ENCODE assay signal across 21 mouse cellular contexts in genomic region chr13:56259926-56260250, GRCm38 (mm10). TPM values are rescaled to one million over a fixed set of nuclear protein-coding genes. Genes with fewer than 3 reads are reported as not detected.
DNase-seq lines count a peak whose midpoint lies in the region; ATAC-seq and TF ChIP-seq lines count a peak whose summit lies in the region.
"Had no signal": no experiment of that assay in that cellular context is flagged by ENCODE, and none has a peak within 500 bp of the region (broad histone marks: within the 10 kb centered on the region; RNA-seq: fewer than 3 reads in every experiment).

No protein-coding gene starts in this region.

- no peak for ATAC-seq in forebrain, embryonic 16.5 days
- no peak for ATAC-seq in neural tube, embryonic 12.5 days (ENCODE audit: low FRiP score, low read depth)
- ATAC-seq in neural tube, embryonic 15.5 days (ENCODE audit: low FRiP score): no peak
- ATAC-seq in hindbrain, embryonic 12.5 days (ENCODE audit: low FRiP score): no peak
- ATAC-seq in lung, postnatal 0 days: no peak
- ATAC-seq: Patski had no signal

- DNase-seq in forebrain, embryonic 10.5 days (ENCODE audit: extremely low spot score, low spot score): peak; percentile 42
- no peak for DNase-seq in frontal cortex, adult 2 months (ENCODE audit: extremely low spot score in 1 of 2, low spot score in 1 of 2)
- DNase-seq in lung, postnatal 0 days (ENCODE audit: low spot score): no peak
- no peak for DNase-seq in ovary, postnatal 36 days (ENCODE audit: low spot score)
- DNase-seq: adrenal gland, postnatal 36 days; cerebellum, adult 2 months; kidney, adult 9 months; lung, postnatal 4 days; right cerebral cortex, adult 18-20 months; spleen, adult 18-20 months had no signal

- no peak overlapping the region for H3K9ac ChIP-seq in forebrain, embryonic 16.5 days (replicated peaks; ENCODE audit: low read depth, low read length)
- no peak overlapping the region for H3K9ac ChIP-seq in neural tube, embryonic 12.5 days
- no peak overlapping the region for H3K9ac ChIP-seq in neural tube, embryonic 15.5 days (replicated peaks)
- no peak overlapping the region for H3K9ac ChIP-seq in hindbrain, embryonic 12.5 days
- H3K9ac ChIP-seq in lung, postnatal 0 days (replicated peaks; ENCODE audit: low read depth): no peak overlapping the region
- H3K9ac ChIP-seq: limb, embryonic 15.5 days; stomach, embryonic 15.5 days had no signal

- TF ChIP-seq CTCF in lung, postnatal 0 days (IDR thresholded peaks at IDR 0.05): no peak

- H3K4me1 ChIP-seq in forebrain, embryonic 10.5 days: peaks cover 69% of the 10 kb centered on the region
- H3K4me1 ChIP-seq in forebrain, embryonic 16.5 days (replicated peaks; ENCODE audit: control insufficient read depth, insufficient read depth, low read length): peaks cover 20% of the 10 kb centered on the region
- H3K4me1 ChIP-seq in neural tube, embryonic 12.5 days: peaks cover 32% of the 10 kb centered on the region
- H3K4me1 ChIP-seq in neural tube, embryonic 15.5 days: peaks cover 23% of the 10 kb centered on the region
- peaks cover 43% of the 10 kb centered on the region for H3K4me1 ChIP-seq in hindbrain, embryonic 12.5 days
- H3K4me1 ChIP-seq in lung, postnatal 0 days (ENCODE audit: insufficient read depth, low read depth, low read length): no peaks in the 10 kb centered on the region

- peaks cover 100% of the 10 kb centered on the region for H3K27me3 ChIP-seq in forebrain, embryonic 10.5 days (ENCODE audit: poor library complexity, severe bottlenecking)
- peaks cover 66% of the 10 kb centered on the region for H3K27me3 ChIP-seq in forebrain, embryonic 16.5 days (replicated peaks; ENCODE audit: control insufficient read depth, insufficient read depth, low read length)
- H3K27me3 ChIP-seq in neural tube, embryonic 12.5 days (replicated peaks): peaks cover 90% of the 10 kb centered on the region
- H3K27me3 ChIP-seq in neural tube, embryonic 15.5 days (replicated peaks): peaks cover 97% of the 10 kb centered on the region
- peaks cover 95% of the 10 kb centered on the region for H3K27me3 ChIP-seq in hindbrain, embryonic 12.5 days
- H3K27me3 ChIP-seq in lung, postnatal 0 days (replicated peaks; ENCODE audit: insufficient read depth, low read length): peaks cover 62% of the 10 kb centered on the region

- peak overlapping the region; percentile 32 for H3K4me3 ChIP-seq in forebrain, embryonic 10.5 days
- no peak overlapping the region for H3K4me3 ChIP-seq in forebrain, embryonic 16.5 days (replicated peaks; ENCODE audit: low read length)
- H3K4me3 ChIP-seq in neural tube, embryonic 12.5 days: no peak overlapping the region
- H3K4me3 ChIP-seq in neural tube, embryonic 15.5 days (replicated peaks): no peak overlapping the region
- H3K4me3 ChIP-seq in hindbrain, embryonic 12.5 days: no peak overlapping the region
- no peak overlapping the region for H3K4me3 ChIP-seq in lung, postnatal 0 days (ENCODE audit: low read depth, low read length)
- H3K4me3 ChIP-seq: stomach, embryonic 15.5 days had no signal

- H3K27ac ChIP-seq in forebrain, embryonic 10.5 days: peak overlapping the region; percentile 84
- no peak overlapping the region for H3K27ac ChIP-seq in forebrain, embryonic 16.5 days (ENCODE audit: low read length)
- H3K27ac ChIP-seq in neural tube, embryonic 12.5 days: no peak overlapping the region
- H3K27ac ChIP-seq in neural tube, embryonic 15.5 days (replicated peaks): no peak overlapping the region
- peak overlapping the region; percentile 55 for H3K27ac ChIP-seq in hindbrain, embryonic 12.5 days
- no peak overlapping the region for H3K27ac ChIP-seq in lung, postnatal 0 days (ENCODE audit: low read length)
- H3K27ac ChIP-seq: heart, embryonic 10.5 days; limb, embryonic 15.5 days; stomach, embryonic 15.5 days had no signal

- WGBS in forebrain, embryonic 10.5 days: 2% methylated on average over 5 of the region's 5 CpGs
- 3% methylated on average over 5 of the region's 5 CpGs for WGBS in forebrain, embryonic 16.5 days
- WGBS in neural tube, embryonic 12.5 days: 1% methylated on average over 5 of the region's 5 CpGs
- 4% methylated on average over 5 of the region's 5 CpGs for WGBS in neural tube, embryonic 15.5 days
- 0% methylated on average over 5 of the region's 5 CpGs for WGBS in hindbrain, embryonic 12.5 days
- 7% methylated on average over 5 of the region's 5 CpGs for WGBS in lung, postnatal 0 days

- no peak overlapping the region for H3K4me2 ChIP-seq in forebrain, embryonic 16.5 days (ENCODE audit: low read length)
- H3K4me2 ChIP-seq in neural tube, embryonic 12.5 days (replicated peaks): peak overlapping the region; percentile 34; the same call in 1 of the 2 replicates
- no peak overlapping the region for H3K4me2 ChIP-seq in neural tube, embryonic 15.5 days
- H3K4me2 ChIP-seq in hindbrain, embryonic 12.5 days (replicated peaks): 0 out of 2 replicates have a peak overlapping the region, but pooled peaks have one; percentile 1
- H3K4me2 ChIP-seq in lung, postnatal 0 days (replicated peaks; ENCODE audit: low read depth, low read length): no peak overlapping the region

- TF ChIP-seq EP300 in lung, postnatal 0 days (IDR thresholded peaks at IDR 0.05): no peak

- no peaks in the 10 kb centered on the region for H3K9me3 ChIP-seq in forebrain, embryonic 10.5 days
- H3K9me3 ChIP-seq in forebrain, embryonic 16.5 days (ENCODE audit: control insufficient read depth, low read length): no peaks in the 10 kb centered on the region
- H3K9me3 ChIP-seq in neural tube, embryonic 12.5 days: no peaks in the 10 kb centered on the region
- no peaks in the 10 kb centered on the region for H3K9me3 ChIP-seq in neural tube, embryonic 15.5 days (replicated peaks)
- H3K9me3 ChIP-seq in hindbrain, embryonic 12.5 days (replicated peaks): no peaks in the 10 kb centered on the region
- H3K9me3 ChIP-seq in lung, postnatal 0 days (ENCODE audit: low read length): no peaks in the 10 kb centered on the region
- H3K9me3 ChIP-seq: heart, embryonic 10.5 days; limb, embryonic 15.5 days; stomach, embryonic 15.5 days had no signal

- H3K36me3 ChIP-seq in forebrain, embryonic 10.5 days (replicated peaks): no peaks in the 10 kb centered on the region
- H3K36me3 ChIP-seq in forebrain, embryonic 16.5 days (ENCODE audit: control insufficient read depth, insufficient read depth): no peaks in the 10 kb centered on the region
- H3K36me3 ChIP-seq in neural tube, embryonic 12.5 days: no peaks in the 10 kb centered on the region
- no peaks in the 10 kb centered on the region for H3K36me3 ChIP-seq in neural tube, embryonic 15.5 days
- H3K36me3 ChIP-seq in hindbrain, embryonic 12.5 days: no peaks in the 10 kb centered on the region
- no peaks in the 10 kb centered on the region for H3K36me3 ChIP-seq in lung, postnatal 0 days (ENCODE audit: insufficient read depth, low read length)
- H3K36me3 ChIP-seq: heart, embryonic 10.5 days; limb, embryonic 15.5 days; stomach, embryonic 15.5 days had no signal

RNA-seq across cellular contexts. Expression of gene Neurog1, which starts 7.9 kb away (rescaled TPM):
- 13.5 and 18.5 TPM in 2 replicates for polyA plus RNA-seq in forebrain, embryonic 10.5 days (2016; fragmentation: Nextera tagmentation; extraction: Ambion mirVana)
- polyA plus RNA-seq in forebrain, embryonic 16.5 days (2015; fragmentation: Nextera tagmentation; extraction: Ambion mirVana): 2.3 and 2.6 TPM in 2 replicates
- polyA plus RNA-seq in neural tube, embryonic 12.5 days (2016; fragmentation: Nextera tagmentation; extraction: Ambion mirVana): 36.5 and 39.9 TPM in 2 replicates
- 0.18 TPM in 1 of 2 replicates, not detected in the other for polyA plus RNA-seq in neural tube, embryonic 15.5 days (2015; fragmentation: Nextera tagmentation; extraction: Ambion mirVana)
- polyA plus RNA-seq in hindbrain, embryonic 12.5 days (2016; fragmentation: Nextera tagmentation; extraction: Ambion mirVana): 18.2 and 21.7 TPM in 2 replicates
- polyA plus RNA-seq in frontal cortex, adult 2 months (2012; rRNA removed): 0.13 and 0.24 TPM in 2 replicates
- not detected in 2 replicates for polyA plus RNA-seq in lung, postnatal 0 days (2015; fragmentation: Nextera tagmentation; extraction: Ambion mirVana)
- polyA plus RNA-seq: cerebellum, adult 2 months; intestine, embryonic 14.5 days; limb, embryonic 15.5 days; liver, embryonic 16.5 days; stomach, embryonic 15.5 days; thymus, postnatal 0 days had no signal

RNA-seq across cellular contexts. Expression of gene Cxcl14, which starts 36.5 kb away (rescaled TPM):
- polyA plus RNA-seq in forebrain, embryonic 10.5 days (2016; fragmentation: Nextera tagmentation; extraction: Ambion mirVana): 2.3 and 2.7 TPM in 2 replicates
- 12.8 and 20.9 TPM in 2 replicates for polyA plus RNA-seq in forebrain, embryonic 16.5 days (2015; fragmentation: Nextera tagmentation; extraction: Ambion mirVana)
- polyA plus RNA-seq in neural tube, embryonic 12.5 days (2016; fragmentation: Nextera tagmentation; extraction: Ambion mirVana): 38.1 and 42.3 TPM in 2 replicates
- polyA plus RNA-seq in neural tube, embryonic 15.5 days (2015; fragmentation: Nextera tagmentation; extraction: Ambion mirVana): 3.9 and 4.9 TPM in 2 replicates
- polyA plus RNA-seq in hindbrain, embryonic 12.5 days (2016; fragmentation: Nextera tagmentation; extraction: Ambion mirVana): 72.3 and 90.1 TPM in 2 replicates
- 125 and 137 TPM in 2 replicates for polyA plus RNA-seq in frontal cortex, adult 2 months (2012; rRNA removed)
- polyA plus RNA-seq in lung, postnatal 0 days (2015; fragmentation: Nextera tagmentation; extraction: Ambion mirVana): 11.2 and 12.8 TPM in 2 replicates

Comparison
In these comparisons a context has a peak if more than half of its experiments do, and no peak if none do; other contexts are left out.
1. H3K27ac ChIP-seq: peak in forebrain, embryonic 10.5 days (single experiment) and hindbrain, embryonic 12.5 days (single experiment); none in forebrain, embryonic 16.5 days (single experiment), neural tube, embryonic 12.5 days (single experiment), neural tube, embryonic 15.5 days (single experiment) and lung, postnatal 0 days (single experiment).
2. H3K4me2 ChIP-seq: peak in neural tube, embryonic 12.5 days (single experiment) and hindbrain, embryonic 12.5 days (single experiment); none in forebrain, embryonic 16.5 days (single experiment), neural tube, embryonic 15.5 days (single experiment) and lung, postnatal 0 days (single experiment).